Mouse (Mus musculus) bone marrow macrophage, adult 2 months (primary cell): ENCODE data around the gene Mtg1. TPM values are rescaled to one million over a fixed set of nuclear protein-coding genes. Genes with fewer than 3 reads are reported as not detected.

Source experiments
- H3K27ac ChIP-seq: 2 replicates; pipeline ENCODE4 v1.5.1; 2012; ENCODE audit warnings: low read depth, low read length; ENCODE audit not compliant: insufficient read depth
- H3K4me1 ChIP-seq: 2 replicates; pipeline ENCODE4 v1.6.1; 2012; ENCODE audit warnings: low read length; ENCODE audit not compliant: control insufficient read depth, insufficient read depth
- H3K4me3 ChIP-seq: 2 replicates; pipeline ENCODE4 v1.5.1; 2012; ENCODE audit warnings: mild to moderate bottlenecking, low read length, moderate library complexity; ENCODE audit not compliant: insufficient read depth
- CTCF ChIP-seq: IDR thresholded peaks from 2 replicates; pipeline ENCODE4 v1.5.1; 2012; ENCODE audit warnings: low read depth, mild to moderate bottlenecking, low read length, moderate library complexity
- POLR2A ChIP-seq: IDR thresholded peaks from 2 replicates; pipeline ENCODE4 v1.6.1; 2012; ENCODE audit warnings: mild to moderate bottlenecking, low read depth, low read length, borderline replicate concordance
- polyA plus RNA-seq: library from polyadenylated mRNA; stranded (reverse); fragments of >200 nt; gene quantifications from 2 replicates; pipeline ENCODE4 v1.2.4, GENCODE M21; 2012; ENCODE audit not compliant: missing spikeins, insufficient read depth, insufficient read length

Gene Mtg1
- polyA plus RNA-seq, 1 experiment: 10.5 TPM

GRCm38 (mm10) chr7:140154218-140154927 is 17.0 kb downstream of the Mtg1 start, which contains the start of gene Sprn:
Gene Sprn (minus strand): TSS chr7:140154877.
- no peaks in the 10 kb centered on the region for H3K4me1 ChIP-seq
- H3K27ac ChIP-seq: no peak within 1 kb of the TSS
- H3K4me3 ChIP-seq: no peak within 1 kb of the TSS
- no peak for TF ChIP-seq CTCF
- no peak for TF ChIP-seq POLR2A

DNA sequence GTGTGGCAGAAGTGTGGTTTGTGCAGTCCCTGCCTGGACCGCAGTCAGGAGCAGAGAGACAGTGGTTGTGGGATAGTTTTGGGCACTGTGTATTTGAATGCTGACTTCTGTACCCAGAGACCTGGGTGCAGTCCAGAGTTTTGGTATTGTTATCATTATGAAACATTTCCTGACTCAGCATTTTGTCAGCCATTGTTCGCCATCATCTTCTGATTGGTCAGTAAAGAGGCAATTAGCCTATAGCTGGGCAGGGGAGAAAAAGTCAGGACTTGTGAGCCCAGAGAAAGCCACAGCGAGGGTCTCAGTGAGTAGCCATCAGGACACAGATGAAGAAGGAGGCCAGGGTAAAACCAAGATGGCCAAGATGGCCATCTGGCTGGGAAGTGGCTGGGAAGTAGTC is 23.0 kb downstream of the Mtg1 start:
- Histone ChIP-seq H3K27ac (no peak overlapping the region), H3K4me1 (peaks cover 4% of the 10 kb centered on the region), H3K4me3 (no peak overlapping the region)
- TF ChIP-seq CTCF (no peak), POLR2A (no peak)

DNA sequence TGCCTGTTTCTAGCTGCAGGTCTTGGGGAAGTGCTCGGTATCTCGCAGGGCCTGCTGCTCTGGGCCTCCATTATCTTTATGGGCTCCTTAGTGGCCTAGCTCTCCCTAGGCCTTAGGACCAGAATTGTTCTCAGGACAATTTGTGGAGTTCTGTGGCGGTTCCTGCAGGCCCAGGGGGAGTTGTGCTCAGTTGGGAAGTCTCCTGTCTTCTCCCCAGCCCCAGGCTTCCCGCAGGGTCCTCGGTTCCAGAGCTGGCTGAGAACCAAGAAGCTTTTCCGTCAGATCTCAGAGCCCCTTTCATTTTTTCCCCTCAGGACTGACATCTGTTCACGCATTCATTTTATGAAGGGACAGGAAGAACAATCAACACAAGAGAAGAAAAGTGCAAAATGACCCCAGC is 27.3 kb downstream of the Mtg1 start, which contains the start of gene Olfr522:
Olfr522 (minus strand) TSS at position 101 of the 400 bp plus-strand sequence.
- TF ChIP-seq CTCF (no peak), POLR2A (no peak)

DNA sequence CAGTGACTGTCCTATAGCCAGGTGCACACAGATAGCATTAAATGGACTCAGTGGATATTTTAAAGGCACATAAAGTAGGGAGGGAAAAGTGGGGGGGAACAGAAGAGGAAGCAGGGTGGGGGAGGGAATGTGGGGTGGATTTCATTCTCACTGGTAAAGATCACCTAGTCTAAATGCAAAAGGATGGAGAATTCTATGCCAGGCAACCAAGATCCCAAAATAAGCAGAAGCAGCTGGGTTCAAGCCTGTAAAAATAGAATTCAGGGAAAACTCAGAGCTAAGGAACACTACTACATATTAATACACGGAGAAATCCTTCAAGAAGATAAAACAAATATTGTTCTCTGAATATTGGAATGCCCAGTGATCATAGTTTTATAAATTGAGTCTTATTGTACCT is 30.6 kb downstream of the Mtg1 start:
- no peak overlapping the region for H3K4me3 ChIP-seq
- no peaks in the 10 kb centered on the region for H3K4me1 ChIP-seq
- no peak for TF ChIP-seq CTCF
- TF ChIP-seq POLR2A: no peak
- no peak overlapping the region for H3K27ac ChIP-seq

More for the DNA sequence above, 27.3 kb downstream of the Mtg1 start, which contains the start of gene Olfr522:
- Histone ChIP-seq H3K4me3 (no peak within 1 kb of the TSS), H3K4me1 (peaks cover 4% of the 10 kb centered on the region), H3K27ac (no peak within 1 kb of the TSS)

DNA sequence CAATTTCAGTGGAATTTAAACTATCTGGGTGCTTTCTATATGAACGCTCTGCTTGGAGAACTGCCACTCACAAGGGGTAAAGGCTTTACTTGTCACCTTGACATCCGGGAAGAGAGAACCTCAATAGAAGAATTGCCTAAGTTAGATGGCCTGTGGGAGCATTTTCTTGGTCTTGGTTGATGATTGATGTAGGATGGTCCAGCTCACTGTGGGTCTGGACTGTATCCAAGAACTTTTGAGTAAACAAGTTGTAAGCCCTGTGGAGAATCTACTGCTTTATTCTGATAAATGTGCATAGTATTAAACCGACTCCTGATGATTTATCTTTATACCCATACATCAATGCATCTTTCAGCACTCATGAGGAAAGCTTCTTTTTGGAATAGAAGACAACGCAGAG is 32.0 kb downstream of the Mtg1 start:
- H3K27ac ChIP-seq: no peak overlapping the region
- H3K4me3 ChIP-seq: no peak overlapping the region
- no peaks in the 10 kb centered on the region for H3K4me1 ChIP-seq
- TF ChIP-seq POLR2A: no peak
- no peak for TF ChIP-seq CTCF

GRCm38 (mm10) chr7:140170863-140171262 is 33.5 kb downstream of the Mtg1 start:
- Histone ChIP-seq H3K4me1 (no peaks in the 10 kb centered on the region), H3K4me3 (no peak overlapping the region), H3K27ac (no peak overlapping the region)
- no peak for TF ChIP-seq POLR2A

DNA sequence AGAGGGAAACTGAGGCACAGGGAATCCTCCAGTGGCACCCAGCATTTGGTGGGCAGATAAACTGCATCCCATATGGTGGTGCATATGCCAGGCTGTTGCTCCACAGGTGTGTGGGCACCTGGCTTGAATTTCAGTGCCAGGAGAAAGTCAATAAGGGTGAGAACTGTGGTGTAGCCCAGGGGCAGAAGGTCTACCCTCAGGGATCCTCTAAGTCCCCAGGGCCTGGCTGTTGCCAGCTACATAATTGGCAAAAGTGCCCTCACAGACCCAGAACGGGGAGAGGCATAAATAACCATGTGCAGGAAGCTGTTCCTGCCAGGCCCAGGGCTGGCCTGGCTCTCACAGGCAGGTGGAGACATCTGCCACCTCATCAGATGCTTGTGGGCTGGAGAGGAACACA is 35.6 kb downstream of the Mtg1 start, which contains the start of gene Olfr523:
Olfr523 (plus strand) TSS at position 282 of the 400 bp plus-strand sequence.
- Histone ChIP-seq H3K4me1 (no peaks in the 10 kb centered on the region), H3K4me3 (no peak within 1 kb of the TSS), H3K27ac (no peak within 1 kb of the TSS)
- TF ChIP-seq POLR2A (no peak), CTCF (no peak)

GRCm38 (mm10) chr7:140179176-140179575 is 41.8 kb downstream of the Mtg1 start:
- no peak for TF ChIP-seq POLR2A
- TF ChIP-seq CTCF: no peak
- Histone ChIP-seq H3K4me1 (no peaks in the 10 kb centered on the region), H3K27ac (no peak overlapping the region), H3K4me3 (no peak overlapping the region)

DNA sequence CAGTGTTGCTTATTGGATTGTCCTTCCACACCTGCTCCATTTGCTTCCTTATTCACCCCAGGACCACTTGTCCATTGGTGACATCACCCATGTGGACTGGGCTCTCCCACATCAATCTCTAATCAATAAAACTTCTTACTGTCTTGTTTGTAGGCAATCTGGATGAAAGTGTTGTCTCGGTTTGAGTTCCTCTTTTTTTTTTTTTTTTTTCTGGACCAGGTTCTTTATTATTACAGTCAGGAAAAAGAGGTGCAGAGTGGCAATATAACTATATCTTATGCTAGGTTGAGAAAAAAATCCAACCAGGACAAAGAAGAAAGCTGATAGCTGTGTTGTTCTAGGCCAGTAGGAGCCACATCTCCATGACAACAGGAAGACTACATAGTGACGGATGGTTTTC is 43.3 kb downstream of the Mtg1 start:
- Histone ChIP-seq H3K27ac (no peak overlapping the region), H3K4me1 (no peaks in the 10 kb centered on the region), H3K4me3 (no peak overlapping the region)
- no peak for TF ChIP-seq POLR2A
- TF ChIP-seq CTCF: no peak

- H3K4me1 ChIP-seq: no peaks in the 10 kb centered on the region
- no peak overlapping the region for H3K4me3 ChIP-seq
- H3K27ac ChIP-seq: no peak overlapping the region
- no peak for TF ChIP-seq CTCF
- no peak for TF ChIP-seq POLR2A
Measured at GRCm38 (mm10) chr7:140184206-140184605, 46.8 kb downstream of the Mtg1 start.

DNA sequence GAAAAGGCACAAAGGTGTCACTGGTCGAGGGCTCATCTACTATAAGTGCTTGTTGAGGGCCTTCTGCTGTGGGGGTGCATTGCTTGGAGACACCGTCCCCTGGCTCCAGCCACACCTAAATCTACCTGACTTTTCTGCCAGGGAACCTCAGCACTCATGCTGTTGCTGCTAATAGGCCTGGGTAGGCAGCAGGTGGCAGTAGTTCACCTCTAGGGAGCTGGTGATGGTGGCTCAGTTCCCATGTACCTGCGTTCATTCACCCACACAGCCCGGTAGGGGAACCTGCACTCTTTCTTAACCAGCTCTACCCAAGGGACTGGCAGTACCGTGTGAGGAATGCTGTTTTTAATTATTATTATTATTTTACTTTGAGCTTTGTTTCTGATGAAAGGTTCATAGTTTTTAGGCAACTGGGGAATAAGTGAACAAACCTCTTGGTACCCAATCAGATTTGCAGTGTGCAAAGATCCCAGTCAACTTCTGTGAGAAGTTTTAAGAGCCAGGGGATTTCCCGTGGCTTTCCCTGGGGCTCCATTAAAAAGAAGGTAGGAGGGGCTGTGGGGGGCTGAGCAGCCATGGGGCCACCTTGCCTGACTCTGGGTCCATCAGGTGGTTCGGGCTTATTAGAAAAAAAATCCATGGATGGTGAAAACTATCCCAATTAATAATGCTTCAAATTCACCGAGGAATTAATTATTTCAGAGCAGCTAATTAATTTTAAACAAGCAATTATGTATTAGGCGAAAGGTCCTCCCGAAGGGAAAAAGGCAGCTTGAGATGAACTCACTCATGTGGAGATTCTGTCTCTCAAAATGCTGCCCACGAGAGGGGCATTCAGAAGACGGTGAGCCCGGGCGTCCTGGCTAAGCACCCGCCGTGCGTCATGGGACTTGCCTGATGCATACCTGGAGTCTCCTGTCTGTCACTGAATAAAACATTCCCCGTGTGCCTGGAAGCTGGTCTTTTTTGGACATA is 49.6 kb downstream of the Mtg1 start:
- Histone ChIP-seq H3K4me3 (no peak overlapping the region), H3K27ac (no peak overlapping the region), H3K4me1 (no peaks in the 10 kb centered on the region)
- TF ChIP-seq POLR2A (no peak), CTCF (no peak)
